Mouse (Mus musculus): ENCODE data around the gene Ubxn11. TPM values are rescaled to one million over a fixed set of nuclear protein-coding genes. Genes with fewer than 3 reads are reported as not detected.

The Ubxn11 gene
- total RNA-seq, 2 experiments from 2014 or later = 31.7 to 38.4 TPM

- no peak for DNase-seq (ENCODE audit: low spot score in 2 of 2)
Observed at GRCm38 (mm10) chr4:134089029-134089428, 13.3 kb upstream of the Ubxn11 start.

GRCm38 (mm10) chr4:134090521-134091224, 11.7 kb upstream of the Ubxn11 start:
- no peak for DNase-seq (ENCODE audit: low spot score in 2 of 2)

- DNase-seq (ENCODE audit: low spot score in 2 of 2) = no peak
Observed at GRCm38 (mm10) chr4:134091225-134091529, 11.2 kb upstream of the Ubxn11 start.

- peak; percentile 42 to 44 for DNase-seq (ENCODE audit: low spot score in 2 of 2)
Observed at GRCm38 (mm10) chr4:134092382-134093288, 9.7 kb upstream of the Ubxn11 start.

GRCm38 (mm10) chr4:134094004-134094564, 8.3 kb upstream of the Ubxn11 start:
- DNase-seq (ENCODE audit: low spot score in 2 of 2) = no peak

- DNase-seq (ENCODE audit: low spot score in 2 of 2) = no peak
Observed at GRCm38 (mm10) chr4:134094923-134095547, 7.3 kb upstream of the Ubxn11 start, which contains the start of gene Cd52. Gene Cd52, minus strand, starts transcription at chr4:134095082.

GRCm38 (mm10) chr4:134096120-134096519, 6.2 kb upstream of the Ubxn11 start:
- no peak for DNase-seq (ENCODE audit: low spot score in 2 of 2)

GRCm38 (mm10) chr4:134097015-134097608, 5.3 kb upstream of the Ubxn11 start:
- DNase-seq (ENCODE audit: low spot score in 2 of 2) = no peak

- DNase-seq (ENCODE audit: low spot score in 2 of 2) = no peak
Observed at GRCm38 (mm10) chr4:134098628-134099027, 3.7 kb upstream of the Ubxn11 start.

- no peak for DNase-seq (ENCODE audit: low spot score in 2 of 2)
Observed at GRCm38 (mm10) chr4:134100245-134100644, 2.1 kb upstream of the Ubxn11 start.

- no peak for DNase-seq (ENCODE audit: low spot score in 2 of 2)
Observed at GRCm38 (mm10) chr4:134102742-134103119, 361 bp downstream of the Ubxn11 start.

- no peak for DNase-seq (ENCODE audit: low spot score in 2 of 2)
Observed at GRCm38 (mm10) chr4:134106105-134106504, 3.7 kb downstream of the Ubxn11 start.

GRCm38 (mm10) chr4:134107730-134108129, 5.4 kb downstream of the Ubxn11 start:
- DNase-seq (ENCODE audit: low spot score in 2 of 2) = peak; percentile 76 to 85

- no peak for DNase-seq (ENCODE audit: low spot score in 2 of 2)
Observed at GRCm38 (mm10) chr4:134108196-134108595, 5.8 kb downstream of the Ubxn11 start.

- no peak for DNase-seq (ENCODE audit: low spot score in 2 of 2)
Observed at GRCm38 (mm10) chr4:134110653-134111052, 8.3 kb downstream of the Ubxn11 start.

- DNase-seq (ENCODE audit: low spot score in 2 of 2) = no peak
Observed at GRCm38 (mm10) chr4:134112403-134112802, 10.0 kb downstream of the Ubxn11 start.

- DNase-seq (ENCODE audit: low spot score in 2 of 2) = no peak
Observed at GRCm38 (mm10) chr4:134113356-134113994, 11.1 kb downstream of the Ubxn11 start.

- no peak for DNase-seq (ENCODE audit: low spot score in 2 of 2)
Observed at GRCm38 (mm10) chr4:134114038-134114437, 11.7 kb downstream of the Ubxn11 start.

- DNase-seq (ENCODE audit: low spot score in 2 of 2) = no peak
Observed at GRCm38 (mm10) chr4:134115215-134116144, 13.1 kb downstream of the Ubxn11 start.

- no peak for DNase-seq (ENCODE audit: low spot score in 2 of 2)
Observed at GRCm38 (mm10) chr4:134116501-134116900, 14.1 kb downstream of the Ubxn11 start.
